Mouse (Mus musculus) kidney, embryonic 16.5 days (tissue): ENCODE results near the gene Ces2b. TPM values are rescaled to one million over a fixed set of nuclear protein-coding genes. Genes with fewer than 3 reads are reported as not detected.

Experiments
- ATAC-seq: fragments of 200-750 bp; cut with Nextera tagmentation; 2 replicates; pipeline ENCODE4 v1.8.0; 2017; ENCODE audit warnings: moderate TSS enrichment; ENCODE audit not compliant: low FRiP score, low TSS enrichment
- H3K27ac ChIP-seq: fragments of 300-500 bp; sonication (generic); 2 replicates; pipeline ENCODE4 v1.5.1; 2014; ENCODE audit warnings: low read length
- H3K27me3 ChIP-seq: fragments of 300-500 bp; sonication (generic); 2 replicates; pipeline ENCODE4 v1.6.1; 2014; ENCODE audit warnings: low read length, control low read depth, mixed read lengths; ENCODE audit not compliant: insufficient read depth
- H3K36me3 ChIP-seq: fragments of 300-500 bp; sonication (generic); 2 replicates; pipeline ENCODE4 v1.6.1; 2014; ENCODE audit warnings: low read length, control low read depth, mixed read lengths; ENCODE audit not compliant: insufficient read depth
- H3K4me1 ChIP-seq: fragments of 300-500 bp; sonication (generic); 2 replicates; pipeline ENCODE4 v1.6.1; 2014; ENCODE audit warnings: low read length, control low read depth, mixed read lengths; ENCODE audit not compliant: insufficient read depth
- H3K4me2 ChIP-seq: fragments of 300-500 bp; sonication (generic); replicated peaks from 2 replicates; pipeline ENCODE4 v1.6.1; 2014; ENCODE audit warnings: low read depth, low read length
- H3K4me3 ChIP-seq: fragments of 300-500 bp; sonication (generic); 2 replicates; pipeline ENCODE4 v1.5.1; 2014; ENCODE audit warnings: mild to moderate bottlenecking, low read length
- H3K9ac ChIP-seq: fragments of 300-500 bp; sonication (generic); replicated peaks from 2 replicates; pipeline ENCODE4 v1.6.1; 2014; ENCODE audit warnings: low read length
- H3K9me3 ChIP-seq: fragments of 300-500 bp; sonication (generic); 2 replicates; pipeline ENCODE4 v1.6.1; 2016; ENCODE audit warnings: low read length, control low read depth
- WGBS: fragments of 180-500 bp; shearing (Covaris S2); extraction: QIAGEN DNeasy Blood & Tissue Kit; methylation state at CpG from one replicate; pipeline ENCODE4 v1.1.7; 2014; 5-methylcytosine and 5-hydroxymethylcytosine counted together
- polyA plus RNA-seq: library from polyadenylated mRNA; unstranded; fragments of >200 nt; fragmentation: Nextera tagmentation; extraction: Ambion mirVana; gene quantifications from 2 replicates; pipeline ENCODE4 v1.2.1, GENCODE M21; 2015

The Ces2b gene
- polyA plus RNA-seq, result 0.79 and 0.80 TPM in 2 replicates

- Histone ChIP-seq H3K4me3 (no peak within 1 kb of the TSS), H3K27ac (no peak within 1 kb of the TSS), H3K9me3 (no peaks in the 10 kb centered on the region), H3K27me3 (no peaks in the 10 kb centered on the region), H3K36me3 (no peaks in the 10 kb centered on the region), H3K9ac (no peak within 1 kb of the TSS), H3K4me1 (no peaks in the 10 kb centered on the region), H3K4me2 (no peak within 1 kb of the TSS)
- ATAC-seq, result no peak
- WGBS, result 48% methylated on average over 5 of the region's 5 CpGs
These were observed at the start of gene Ces2b for GRCm38 (mm10) chr8:104831440-104831839. Ces2b (plus strand) TSS chr8:104831572.

- H3K4me1 ChIP-seq, result no peaks in the 10 kb centered on the region
- H3K27me3 ChIP-seq, result no peaks in the 10 kb centered on the region
- 64% methylated on average over 1 of the region's 1 CpGs for WGBS
- no peak for ATAC-seq
- no peak overlapping the region for H3K9ac ChIP-seq
- no peaks in the 10 kb centered on the region for H3K36me3 ChIP-seq
- H3K4me3 ChIP-seq, result no peak overlapping the region
- no peak overlapping the region for H3K4me2 ChIP-seq
- no peaks in the 10 kb centered on the region for H3K9me3 ChIP-seq
- no peak overlapping the region for H3K27ac ChIP-seq
These were observed 44.3 kb upstream of the Ces2b start for GRCm38 (mm10) chr8:104787049-104787448.

GRCm38 (mm10) chr8:104788929-104789328 is 42.4 kb upstream of the Ces2b start:
- 53% methylated on average over 2 of the region's 2 CpGs for WGBS
- no peak overlapping the region for H3K27ac ChIP-seq

GRCm38 (mm10) chr8:104789886-104790680 is 41.3 kb upstream of the Ces2b start:
- no peak for ATAC-seq
- WGBS, result 60% methylated on average over 3 of the region's 3 CpGs
- H3K36me3 ChIP-seq, result no peaks in the 10 kb centered on the region

More at GRCm38 (mm10) chr8:104788929-104789328, 42.4 kb upstream of the Ces2b start:
- Histone ChIP-seq H3K4me1 (no peaks in the 10 kb centered on the region), H3K36me3 (no peaks in the 10 kb centered on the region), H3K9ac (no peak overlapping the region), H3K4me2 (no peak overlapping the region), H3K4me3 (no peak overlapping the region), H3K27me3 (no peaks in the 10 kb centered on the region), H3K9me3 (no peaks in the 10 kb centered on the region)
- no peak for ATAC-seq

GRCm38 (mm10) chr8:104799385-104799784 is 32.0 kb upstream of the Ces2b start:
- ATAC-seq, result no peak
- Histone ChIP-seq H3K9ac (no peak overlapping the region), H3K4me3 (no peak overlapping the region), H3K4me1 (no peaks in the 10 kb centered on the region), H3K27me3 (no peaks in the 10 kb centered on the region), H3K9me3 (no peaks in the 10 kb centered on the region), H3K36me3 (no peaks in the 10 kb centered on the region), H3K27ac (no peak overlapping the region), H3K4me2 (no peak overlapping the region)
- 75% methylated on average over 1 of the region's 1 CpGs for WGBS

More at GRCm38 (mm10) chr8:104789886-104790680, 41.3 kb upstream of the Ces2b start:
- no peak overlapping the region for H3K27ac ChIP-seq
- H3K4me2 ChIP-seq, result no peak overlapping the region
- no peaks in the 10 kb centered on the region for H3K27me3 ChIP-seq
- no peak overlapping the region for H3K4me3 ChIP-seq
- H3K4me1 ChIP-seq, result no peaks in the 10 kb centered on the region
- no peaks in the 10 kb centered on the region for H3K9me3 ChIP-seq
- no peak overlapping the region for H3K9ac ChIP-seq

- no peaks in the 10 kb centered on the region for H3K36me3 ChIP-seq
- H3K4me2 ChIP-seq, result no peak overlapping the region
- H3K27me3 ChIP-seq, result no peaks in the 10 kb centered on the region
- no peaks in the 10 kb centered on the region for H3K4me1 ChIP-seq
- WGBS, result 54% methylated on average over 2 of the region's 2 CpGs
- no peaks in the 10 kb centered on the region for H3K9me3 ChIP-seq
- ATAC-seq, result no peak
- no peak overlapping the region for H3K9ac ChIP-seq
- H3K27ac ChIP-seq, result no peak overlapping the region
- H3K4me3 ChIP-seq, result no peak overlapping the region
These were observed 25.2 kb upstream of the Ces2b start for GRCm38 (mm10) chr8:104806127-104806526.

- no peaks in the 10 kb centered on the region for H3K27me3 ChIP-seq
- H3K27ac ChIP-seq, result no peak overlapping the region
- 82% methylated on average over 7 of the region's 7 CpGs for WGBS
- no peak overlapping the region for H3K4me2 ChIP-seq
- no peak; the same call in 1 of the 2 replicates for ATAC-seq
- no peaks in the 10 kb centered on the region for H3K36me3 ChIP-seq
- H3K4me1 ChIP-seq, result no peaks in the 10 kb centered on the region
- no peak overlapping the region for H3K4me3 ChIP-seq
- no peaks in the 10 kb centered on the region for H3K9me3 ChIP-seq
- no peak overlapping the region for H3K9ac ChIP-seq
These were observed 22.6 kb upstream of the Ces2b start for GRCm38 (mm10) chr8:104808542-104809413.

- no peak for ATAC-seq
- H3K27me3 ChIP-seq, result no peaks in the 10 kb centered on the region
- no peak overlapping the region for H3K4me2 ChIP-seq
- 95% methylated on average over 3 of the region's 3 CpGs for WGBS
- no peak overlapping the region for H3K27ac ChIP-seq
- H3K4me1 ChIP-seq, result no peaks in the 10 kb centered on the region
- no peak overlapping the region for H3K9ac ChIP-seq
- no peaks in the 10 kb centered on the region for H3K36me3 ChIP-seq
- H3K9me3 ChIP-seq, result no peaks in the 10 kb centered on the region
- no peak overlapping the region for H3K4me3 ChIP-seq
These were observed 21.9 kb upstream of the Ces2b start for GRCm38 (mm10) chr8:104809436-104809835.

- no peaks in the 10 kb centered on the region for H3K27me3 ChIP-seq
- no peaks in the 10 kb centered on the region for H3K36me3 ChIP-seq
- no peak for ATAC-seq
- no peak overlapping the region for H3K4me2 ChIP-seq
- 70% methylated on average over 1 of the region's 1 CpGs for WGBS
- no peaks in the 10 kb centered on the region for H3K4me1 ChIP-seq
- no peak overlapping the region for H3K27ac ChIP-seq
- no peaks in the 10 kb centered on the region for H3K9me3 ChIP-seq
- H3K9ac ChIP-seq, result no peak overlapping the region
- H3K4me3 ChIP-seq, result no peak overlapping the region
These were observed 4.5 kb upstream of the Ces2b start for GRCm38 (mm10) chr8:104826912-104827311.
